Mouse (Mus musculus): ENCODE measurements at regions not wholly inside any gene's neighbourhood (a gene's known extent, or its start where the extent isn't known, plus 50 kb on each side); places are given as distances from the start of the nearest gene placed in this dataset.

GRCm38 (mm10) chr11:56442381-56442780, 401.6 kb upstream of the Nmur2 start:
- DNase-seq (ENCODE audit: low spot score), result no peak

GRCm38 (mm10) chr11:56441071-56441470, 400.3 kb upstream of the Nmur2 start:
- DNase-seq (ENCODE audit: low spot score), result no peak

GRCm38 (mm10) chr11:56431089-56431488, 390.3 kb upstream of the Nmur2 start:
- DNase-seq (ENCODE audit: low spot score), result no peak

GRCm38 (mm10) chr11:56384761-56385160, 344.0 kb upstream of the Nmur2 start:
- DNase-seq (ENCODE audit: low spot score), result no peak

GRCm38 (mm10) chr11:56377535-56377934, 336.7 kb upstream of the Nmur2 start:
- DNase-seq (ENCODE audit: low spot score), result no peak

GRCm38 (mm10) chr11:56374329-56374728, 333.5 kb upstream of the Nmur2 start:
- no peak for DNase-seq (ENCODE audit: low spot score)

GRCm38 (mm10) chr11:56373624-56374023, 332.8 kb upstream of the Nmur2 start:
- DNase-seq (ENCODE audit: low spot score), result no peak

- no peak for DNase-seq (ENCODE audit: low spot score)
Observed at GRCm38 (mm10) chr11:56357690-56358089, 316.9 kb upstream of the Nmur2 start.

- DNase-seq (ENCODE audit: low spot score), result no peak
Observed at GRCm38 (mm10) chr11:56351798-56352366, 311.1 kb upstream of the Nmur2 start.

GRCm38 (mm10) chr11:56351231-56351630, 310.4 kb upstream of the Nmur2 start:
- no peak for DNase-seq (ENCODE audit: low spot score)

- no peak for DNase-seq (ENCODE audit: low spot score)
Observed at GRCm38 (mm10) chr11:56349766-56350165, 309.0 kb upstream of the Nmur2 start.

- no peak for DNase-seq (ENCODE audit: low spot score)
Observed at GRCm38 (mm10) chr11:56348408-56348807, 307.6 kb upstream of the Nmur2 start.

- DNase-seq (ENCODE audit: low spot score), result no peak
Observed at GRCm38 (mm10) chr11:56343083-56343482, 302.3 kb upstream of the Nmur2 start.

GRCm38 (mm10) chr11:56341731-56342130, 300.9 kb upstream of the Nmur2 start:
- no peak for DNase-seq (ENCODE audit: low spot score)

- DNase-seq (ENCODE audit: low spot score), result no peak
Observed at GRCm38 (mm10) chr11:56341040-56341439, 300.2 kb upstream of the Nmur2 start.

- DNase-seq (ENCODE audit: low spot score), result no peak
Observed at GRCm38 (mm10) chr11:56338511-56338910, 297.7 kb upstream of the Nmur2 start.

GRCm38 (mm10) chr11:56335937-56336336, 295.1 kb upstream of the Nmur2 start:
- DNase-seq (ENCODE audit: low spot score), result no peak

- no peak for DNase-seq (ENCODE audit: low spot score)
Observed at GRCm38 (mm10) chr11:56320293-56320692, 279.5 kb upstream of the Nmur2 start.

- no peak for DNase-seq (ENCODE audit: low spot score)
Observed at GRCm38 (mm10) chr11:56315221-56315987, 274.6 kb upstream of the Nmur2 start.

- DNase-seq (ENCODE audit: low spot score), result no peak
Observed at GRCm38 (mm10) chr11:56309549-56309948, 268.7 kb upstream of the Nmur2 start.

- DNase-seq (ENCODE audit: low spot score), result no peak
Observed at GRCm38 (mm10) chr11:56308383-56309105, 267.7 kb upstream of the Nmur2 start.

GRCm38 (mm10) chr11:56307051-56307450, 266.2 kb upstream of the Nmur2 start:
- DNase-seq (ENCODE audit: low spot score), result no peak
